Mouse (Mus musculus): ENCODE measurements around the gene Vmn1r85.
"Not testable (repeated sequence)": the region's sequence is repeated elsewhere in the genome, so short reads cannot be mapped to it uniquely, and the experiment has no call there.

The Vmn1r85 gene

DNA sequence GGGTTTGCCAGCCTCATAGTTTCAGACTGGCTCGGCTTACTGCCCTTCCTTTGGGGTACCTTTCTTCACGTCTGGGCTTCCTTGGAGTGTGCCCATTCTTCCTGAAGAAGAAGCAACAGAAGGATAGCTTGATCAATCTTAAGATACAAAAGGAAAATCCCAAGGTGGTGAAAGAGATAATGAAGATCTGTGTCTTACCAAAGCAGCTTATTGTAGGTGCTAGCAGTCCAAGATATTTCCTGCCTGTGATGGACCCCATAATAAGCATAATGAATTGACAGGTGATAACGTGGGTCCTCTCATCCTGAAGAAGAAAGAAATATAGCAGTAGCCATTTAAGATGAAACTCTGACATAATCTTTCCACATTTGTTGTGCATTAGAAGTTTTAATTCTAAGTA lies at the start of gene Vmn1r85:
Vmn1r85 (minus strand) TSS at position 101 of the 400 bp plus-strand sequence.
- CTCF ChIA-PET = no interaction called here
- POLR2A ChIA-PET = no interaction called here

GRCm38 (mm10) chr7:13140057-13140456 lies 45.1 kb upstream of the Vmn1r85 start, which contains the start of gene Vmn1r87:
Vmn1r87 (minus strand) TSS chr7:13140157.
- POLR2A ChIA-PET = no interaction called here
- CTCF ChIA-PET = no interaction called here

GRCm38 (mm10) chr7:13137340-13137739 lies 42.4 kb upstream of the Vmn1r85 start:
- CTCF ChIA-PET = interaction anchor here in 1 of 4 experiments (0.6 kb wide), 1 partner anchor 254 kb away, joined by 5 read pairs; no protein-coding TSS in a partner anchor
- POLR2A ChIA-PET = no interaction called here

DNA sequence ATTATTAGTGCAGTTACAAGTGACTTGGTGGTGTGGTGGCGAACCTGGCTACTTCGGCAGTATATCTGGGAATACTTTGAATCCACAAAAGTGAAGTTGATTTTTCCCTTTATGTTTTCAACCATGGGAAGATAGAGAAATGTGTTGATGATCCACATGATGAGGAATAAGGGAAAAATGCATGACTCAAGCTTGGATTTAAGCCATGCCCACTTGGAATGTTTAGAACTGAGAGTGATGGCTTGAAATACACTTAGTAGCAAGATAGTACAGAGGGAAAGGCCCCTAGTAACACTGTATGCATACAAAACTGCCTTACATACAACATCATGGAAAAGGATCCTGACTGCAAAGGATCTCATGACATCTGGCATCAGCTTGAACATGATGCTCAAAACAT lies 36.9 kb upstream of the Vmn1r85 start:
- POLR2A ChIA-PET = no interaction called here

GRCm38 (mm10) chr7:13123554-13124153 lies 28.7 kb upstream of the Vmn1r85 start:
- POLR2A ChIA-PET, CTCF ChIA-PET: not testable (repeated sequence)

More for the DNA sequence above, 36.9 kb upstream of the Vmn1r85 start:
- CTCF ChIA-PET = no interaction called here

- ChIA-PET CTCF (interaction anchor here in 1 of 4 experiments (0.6 kb wide), 1 partner anchor 57 kb away, joined by 14 read pairs; no protein-coding TSS in a partner anchor), POLR2A (no interaction called here)
Observed at GRCm38 (mm10) chr7:13119817-13120216, 24.8 kb upstream of the Vmn1r85 start, which contains the start of gene Vmn1r86. Vmn1r86 (minus strand) TSS chr7:13119917.

- CTCF ChIA-PET = interaction anchor here in 3 of 4 experiments (0.6 to 2.9 kb wide), 4 partner anchors 14 to 439 kb away, joined by 3 to 8 read pairs (median 4); no protein-coding TSS in a partner anchor
Observed at GRCm38 (mm10) chr7:13072293-13072692, 22.7 kb downstream of the Vmn1r85 start.

DNA sequence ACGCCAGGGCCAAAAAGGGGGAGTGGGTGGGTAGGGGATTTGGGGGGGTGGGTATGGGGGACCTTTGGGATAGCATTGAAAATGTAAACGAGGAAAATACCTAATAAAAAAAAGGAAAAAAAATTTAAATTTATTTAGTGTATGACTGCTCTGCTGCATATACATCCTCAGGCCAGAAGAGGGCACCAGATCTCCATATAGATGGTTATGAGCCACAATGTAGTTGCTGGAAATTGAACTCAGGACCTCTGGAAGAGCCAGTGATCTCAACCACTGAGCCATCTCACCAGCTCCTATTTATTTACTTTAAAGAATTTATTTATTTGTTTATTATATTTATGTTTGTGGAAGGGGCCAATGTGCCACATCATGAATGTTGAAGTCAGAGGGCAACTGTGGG lies 31.6 kb downstream of the Vmn1r85 start:
- POLR2A ChIA-PET = interaction anchor here in 1 of 4 experiments (1.4 kb wide), 1 partner anchor 141 kb away, joined by 3 read pairs; the partner anchor contains the start of gene Rps5
- CTCF ChIA-PET = interaction anchor here in 2 of 4 experiments (0.6 to 0.7 kb wide), 3 partner anchors 10 to 85 kb away, joined by 8 to 14 read pairs (median 11); partner anchors contain the start of gene Vmn1r86 (in 1 of the 2)

More at GRCm38 (mm10) chr7:13072293-13072692, 22.7 kb downstream of the Vmn1r85 start:
- POLR2A ChIA-PET = interaction anchor here in 1 of 4 experiments (0.7 to 2.4 kb wide), 2 partner anchors 13 to 39 kb away, joined by 3 to 8 read pairs; no protein-coding TSS in a partner anchor

GRCm38 (mm10) chr7:13059536-13059935 lies 35.4 kb downstream of the Vmn1r85 start:
- ChIA-PET POLR2A (interaction anchor here in 3 of 4 experiments (0.6 to 5.3 kb wide), 18 partner anchors 12 to 257 kb away, joined by 3 to 34 read pairs (median 4); partner anchors contain the start of genes Lig1 (in 1 of the 3), Rps5 (in 1 of the 3), Ube2m (in 1 of the 3) and Zbtb45 (in 1 of the 3)), CTCF (interaction anchor here in 3 of 4 experiments (0.5 to 1.2 kb wide), 4 partner anchors 10 to 229 kb away, joined by 3 read pairs; partner anchors contain the start of gene Zbtb45 (in 1 of the 3))

GRCm38 (mm10) chr7:13056913-13057700 lies 37.9 kb downstream of the Vmn1r85 start:
- ChIA-PET CTCF (interaction anchor here in 2 of 4 experiments (0.7 to 1.1 kb wide), 3 partner anchors 14 to 183 kb away, joined by 3 read pairs; partner anchors contain the start of gene Zbtb45 (in 1 of the 2)), POLR2A (interaction anchor here in 3 of 4 experiments (0.7 to 5.3 kb wide), 14 partner anchors 13 to 245 kb away, joined by 3 to 34 read pairs (median 5); partner anchors contain the start of genes Rps5 (in 2 of the 3), Ube2m (in 1 of the 3), Zbtb45 (in 1 of the 3) and Zfp446 (in 1 of the 3))

- CTCF ChIA-PET = interaction anchor here in 3 of 4 experiments (0.8 to 1.3 kb wide), 3 partner anchors 44 to 146 kb away, joined by 4 to 8 read pairs (median 5); partner anchors contain the start of gene Zbtb45 (in 2 of the 3)
- POLR2A ChIA-PET = interaction anchor here (0.5 to 3.7 kb wide), 37 partner anchors 11 to 241 kb away, joined by 3 to 29 read pairs (median 4); partner anchors contain the start of genes Zbtb45 (in 4 of the 4), Rps5 (in 3 of the 4), Zfp446 (in 3 of the 4) and Chmp2a (in 2 of the 4)
Observed at GRCm38 (mm10) chr7:13054287-13055010, 40.5 kb downstream of the Vmn1r85 start, which contains the start of gene Mzf1. Mzf1 (minus strand) TSS chr7:13054764.

- CTCF ChIA-PET = interaction anchor here in 3 of 4 experiments (0.8 to 1.3 kb wide), 3 partner anchors 44 to 145 kb away, joined by 4 to 8 read pairs (median 5); partner anchors contain the start of gene Zbtb45 (in 2 of the 3)
- POLR2A ChIA-PET = interaction anchor here (0.8 to 3.7 kb wide), 38 partner anchors 11 to 242 kb away, joined by 3 to 29 read pairs (median 4); partner anchors contain the start of genes Zbtb45 (in 4 of the 4), Rps5 (in 3 of the 4), Zfp446 (in 3 of the 4) and Chmp2a (in 2 of the 4)
Observed at GRCm38 (mm10) chr7:13053961-13054286, 41.0 kb downstream of the Vmn1r85 start.

DNA sequence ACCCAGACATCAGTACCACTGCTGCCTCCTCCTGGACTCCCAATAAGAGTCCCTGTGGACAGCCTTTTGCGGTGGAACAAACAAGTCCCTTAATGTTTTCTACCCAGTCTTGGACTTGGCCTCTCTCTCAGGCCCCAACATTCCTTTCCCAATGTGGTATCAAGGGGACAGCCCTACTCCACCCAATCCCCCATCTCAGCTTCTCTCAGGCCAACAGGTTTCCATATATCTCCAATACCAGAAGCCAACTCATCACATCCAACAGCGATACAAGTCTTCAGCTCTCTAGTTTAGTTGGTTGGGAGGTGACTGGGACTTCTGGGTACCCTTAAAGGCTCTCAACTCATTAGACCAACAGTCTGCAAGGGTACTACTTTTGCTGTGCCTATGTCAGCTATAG lies 41.5 kb downstream of the Vmn1r85 start:
- POLR2A ChIA-PET = interaction anchor here (0.6 to 3.7 kb wide), 28 partner anchors 10 to 242 kb away, joined by 3 to 29 read pairs (median 4); partner anchors contain the start of genes Ube2m (in 2 of the 4), Zbtb45 (in 2 of the 4), Chmp2a (in 1 of the 4) and Lig1 (in 1 of the 4)
- CTCF ChIA-PET = interaction anchor here in 3 of 4 experiments (0.5 to 1.3 kb wide), 3 partner anchors 43 to 458 kb away, joined by 3 to 5 read pairs (median 4); partner anchors contain the start of gene Zbtb45 (in 2 of the 3)

DNA sequence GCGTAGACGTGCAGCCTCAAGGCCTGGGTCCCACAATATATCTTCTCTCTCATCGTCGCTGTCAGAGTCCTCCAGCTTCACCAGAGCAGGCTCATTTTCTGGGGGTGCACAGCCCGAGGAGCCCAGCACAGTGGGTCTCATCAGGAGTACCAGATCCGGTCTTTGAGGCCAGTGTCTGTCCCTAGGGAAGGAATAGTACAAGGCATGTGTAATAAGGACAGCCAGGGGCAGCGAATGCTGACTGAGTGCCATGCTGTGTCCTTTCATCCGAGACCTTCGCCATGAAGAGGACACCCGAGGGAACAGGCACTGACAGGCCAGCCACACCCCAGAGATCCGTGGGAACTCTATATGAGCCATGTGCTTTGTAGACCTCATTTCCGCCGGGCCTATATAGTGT lies 42.0 kb downstream of the Vmn1r85 start:
- POLR2A ChIA-PET = interaction anchor here in 3 of 4 experiments (0.6 to 3.7 kb wide), 22 partner anchors 10 to 172 kb away, joined by 3 to 29 read pairs (median 4); partner anchors contain the start of genes Ube2m (in 2 of the 3), Rps5 (in 1 of the 3), Slc27a5 (in 1 of the 3) and Zbtb45 (in 1 of the 3)
- CTCF ChIA-PET = interaction anchor here in 3 of 4 experiments (0.5 to 1.3 kb wide), 3 partner anchors 43 to 459 kb away, joined by 3 to 4 read pairs (median 3); partner anchors contain the start of gene Zbtb45 (in 2 of the 3)

DNA sequence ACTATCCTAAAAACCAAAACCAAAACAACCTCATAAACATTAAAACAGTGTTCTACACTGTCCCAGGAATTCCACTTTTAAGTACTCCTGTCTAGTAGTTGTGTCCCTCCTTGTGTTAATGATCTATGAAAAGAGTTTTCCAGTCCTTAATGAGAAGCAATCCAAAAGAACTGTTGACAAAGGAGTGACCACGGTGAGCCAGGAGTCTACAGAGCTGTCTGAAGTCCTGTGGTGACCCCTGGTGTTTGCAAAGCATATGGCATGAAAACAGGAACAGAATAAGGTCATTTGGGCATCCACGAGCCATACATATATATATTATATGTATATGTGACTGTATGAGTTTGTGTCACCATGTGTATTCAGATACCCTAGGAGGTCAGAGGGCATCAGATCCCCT lies 48.9 kb downstream of the Vmn1r85 start:
- ChIA-PET CTCF (interaction anchor here in 2 of 4 experiments (0.6 to 1.0 kb wide), 5 partner anchors 36 to 137 kb away, joined by 3 to 7 read pairs (median 3); no protein-coding TSS in a partner anchor), POLR2A (interaction anchor here in 1 of 4 experiments (0.5 to 2.2 kb wide), 6 partner anchors 13 to 232 kb away, joined by 3 to 6 read pairs (median 3); partner anchors contain the start of genes Lig1 and Zfp446)

DNA sequence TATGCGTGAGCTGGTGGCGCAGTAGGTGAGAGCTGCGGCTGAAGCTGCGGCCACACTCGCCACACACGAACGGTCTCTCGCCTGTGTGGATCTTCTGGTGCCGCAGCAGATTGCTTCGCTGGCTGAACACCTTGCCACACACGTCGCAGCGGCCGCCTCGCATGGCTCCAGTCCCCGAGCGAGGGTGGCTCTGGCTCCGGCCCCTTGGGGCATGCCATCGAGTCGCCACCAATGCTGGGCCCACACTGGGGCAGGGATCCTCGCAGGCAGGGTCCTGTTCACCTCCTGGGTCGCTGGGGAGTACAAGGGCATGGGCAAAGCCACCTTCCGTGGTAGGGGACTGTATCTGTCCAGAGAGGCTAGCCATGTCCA lies 50.7 kb downstream of the Vmn1r85 start:
- ChIA-PET CTCF (interaction anchor here in 3 of 4 experiments (0.6 to 2.5 kb wide), 7 partner anchors 11 to 149 kb away, joined by 3 to 17 read pairs (median 4); partner anchors contain the start of gene Zbtb45 (in 2 of the 3)), POLR2A (interaction anchor here (0.7 to 21.4 kb wide), 46 partner anchors 9 to 306 kb away, joined by 3 to 694 read pairs (median 8); partner anchors contain the start of genes Rnf225 (in 3 of the 4), Zfp446 (in 3 of the 4), Chmp2a (in 2 of the 4) and Rps5 (in 2 of the 4))

All from embryonic stem cell, embryonic (primary cell).